Mouse (Mus musculus): ENCODE data around the gene Rtn4ip1. TPM values are rescaled to one million over a fixed set of nuclear protein-coding genes. Genes with fewer than 3 reads are reported as not detected.
"Not testable (repeated sequence)": the region's sequence is repeated elsewhere in the genome, so short reads cannot be mapped to it uniquely, and the experiment has no call there.

The Rtn4ip1 gene
- polyA plus RNA-seq, 1 experiment from 2014 or later, result 23.5 TPM

GRCm38 (mm10) chr10:43910032-43910872, 8.6 kb downstream of the Rtn4ip1 start:
- no peaks in the 10 kb centered on the region for H3K27me3 ChIP-seq (ENCODE audit: poor library complexity, severe bottlenecking)
- H3K27ac ChIP-seq, result no peak overlapping the region
- H3K4me1 ChIP-seq, result no peaks in the 10 kb centered on the region
- WGBS, result 94% methylated on average over 12 of the region's 12 CpGs
- H3K9me3 ChIP-seq, result no peaks in the 10 kb centered on the region
- H3K36me3 ChIP-seq (replicated peaks), result peaks cover 19% of the 10 kb centered on the region
- no peak for DNase-seq (ENCODE audit: extremely low spot score, low spot score)
- no peak overlapping the region for H3K4me3 ChIP-seq

DNA sequence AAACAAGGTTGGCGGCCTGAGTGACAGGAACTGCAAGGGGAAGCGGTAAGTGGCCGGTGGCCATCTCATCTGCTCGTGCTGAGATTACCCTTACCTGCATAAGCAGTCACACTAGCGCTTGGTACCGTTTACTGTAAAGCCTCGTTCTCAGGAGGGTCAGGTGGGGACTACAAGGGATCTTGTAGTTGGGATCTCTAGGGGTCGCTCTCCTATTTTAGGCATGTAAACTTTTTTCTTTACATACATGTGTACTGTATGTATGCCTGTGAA, 9.2 kb downstream of the Rtn4ip1 start:
- Histone ChIP-seq H3K36me3 (replicated peaks) (peaks cover 19% of the 10 kb centered on the region), H3K9me3 (no peaks in the 10 kb centered on the region), H3K4me3 (no peak overlapping the region), H3K4me1 (no peaks in the 10 kb centered on the region), H3K27ac (no peak overlapping the region), H3K27me3 (ENCODE audit: poor library complexity, severe bottlenecking) (no peaks in the 10 kb centered on the region)
- DNase-seq (ENCODE audit: extremely low spot score, low spot score), result no peak
- WGBS, result 93% methylated on average over 8 of the region's 8 CpGs

- 82% methylated on average over 3 of the region's 3 CpGs for WGBS
- H3K36me3 ChIP-seq (replicated peaks), result peaks cover 19% of the 10 kb centered on the region
- no peak for DNase-seq (ENCODE audit: extremely low spot score, low spot score)
Observed at GRCm38 (mm10) chr10:43912236-43912635, 10.6 kb downstream of the Rtn4ip1 start.

GRCm38 (mm10) chr10:43916181-43916580, 14.6 kb downstream of the Rtn4ip1 start:
- Histone ChIP-seq H3K4me1 (no peaks in the 10 kb centered on the region), H3K9me3 (no peaks in the 10 kb centered on the region), H3K27ac (no peak overlapping the region), H3K36me3 (replicated peaks) (peaks cover 13% of the 10 kb centered on the region), H3K27me3 (ENCODE audit: poor library complexity, severe bottlenecking) (no peaks in the 10 kb centered on the region), H3K4me3 (no peak overlapping the region)
- no peak for DNase-seq (ENCODE audit: extremely low spot score, low spot score)
- WGBS, result 84% methylated on average over 12 of the region's 12 CpGs

More at GRCm38 (mm10) chr10:43912236-43912635, 10.6 kb downstream of the Rtn4ip1 start:
- H3K9me3 ChIP-seq, result no peaks in the 10 kb centered on the region
- no peak overlapping the region for H3K4me3 ChIP-seq
- H3K27ac ChIP-seq, result no peak overlapping the region
- H3K4me1 ChIP-seq, result no peaks in the 10 kb centered on the region
- no peaks in the 10 kb centered on the region for H3K27me3 ChIP-seq (ENCODE audit: poor library complexity, severe bottlenecking)

GRCm38 (mm10) chr10:43916737-43917136, 15.1 kb downstream of the Rtn4ip1 start:
- DNase-seq (ENCODE audit: extremely low spot score, low spot score), result no peak
- Histone ChIP-seq H3K9me3 (no peaks in the 10 kb centered on the region), H3K27ac (no peak overlapping the region), H3K4me1 (no peaks in the 10 kb centered on the region), H3K36me3 (replicated peaks) (peaks cover 13% of the 10 kb centered on the region), H3K27me3 (ENCODE audit: poor library complexity, severe bottlenecking) (no peaks in the 10 kb centered on the region), H3K4me3 (no peak overlapping the region)
- WGBS, result 85% methylated on average over 2 of the region's 2 CpGs

- no peak overlapping the region for H3K4me3 ChIP-seq
- WGBS, result 42% methylated on average over 17 of the region's 17 CpGs
- DNase-seq (ENCODE audit: extremely low spot score, low spot score), result peak; percentile 75
- peaks cover 24% of the 10 kb centered on the region for H3K36me3 ChIP-seq (replicated peaks)
- H3K27me3 ChIP-seq (ENCODE audit: poor library complexity, severe bottlenecking), result no peaks in the 10 kb centered on the region
- H3K27ac ChIP-seq, result no peak overlapping the region
- H3K4me1 ChIP-seq, result no peaks in the 10 kb centered on the region
- no peaks in the 10 kb centered on the region for H3K9me3 ChIP-seq
Observed at GRCm38 (mm10) chr10:43918696-43919608, 17.3 kb downstream of the Rtn4ip1 start.

- DNase-seq (ENCODE audit: extremely low spot score, low spot score), result no peak
- WGBS, result 91% methylated on average over 3 of the region's 3 CpGs
- Histone ChIP-seq H3K4me3 (no peak overlapping the region), H3K4me1 (no peaks in the 10 kb centered on the region), H3K27ac (no peak overlapping the region), H3K9me3 (no peaks in the 10 kb centered on the region), H3K36me3 (replicated peaks) (peaks cover 31% of the 10 kb centered on the region), H3K27me3 (ENCODE audit: poor library complexity, severe bottlenecking) (no peaks in the 10 kb centered on the region)
Observed at GRCm38 (mm10) chr10:43923096-43923495, 21.5 kb downstream of the Rtn4ip1 start.

GRCm38 (mm10) chr10:43925776-43926175, 24.2 kb downstream of the Rtn4ip1 start:
- DNase-seq (ENCODE audit: extremely low spot score, low spot score); H3K27me3 ChIP-seq (ENCODE audit: poor library complexity, severe bottlenecking); H3K4me1 ChIP-seq; H3K27ac ChIP-seq; H3K4me3 ChIP-seq; H3K9me3 ChIP-seq: not testable (repeated sequence)
- WGBS, result 95% methylated on average over 9 of the region's 9 CpGs
- H3K36me3 ChIP-seq (replicated peaks), result peaks cover 55% of the 10 kb centered on the region

- Histone ChIP-seq H3K4me3 (no peak overlapping the region), H3K27ac (no peak overlapping the region)
Observed at GRCm38 (mm10) chr10:43927736-43928135, 26.1 kb downstream of the Rtn4ip1 start.

GRCm38 (mm10) chr10:43928596-43928995, 27.0 kb downstream of the Rtn4ip1 start:
- DNase-seq (ENCODE audit: extremely low spot score, low spot score), result no peak
- no peaks in the 10 kb centered on the region for H3K27me3 ChIP-seq (ENCODE audit: poor library complexity, severe bottlenecking)
- no peaks in the 10 kb centered on the region for H3K9me3 ChIP-seq
- no peak overlapping the region for H3K27ac ChIP-seq
- peaks cover 60% of the 10 kb centered on the region for H3K36me3 ChIP-seq (replicated peaks)
- 89% methylated on average over 5 of the region's 5 CpGs for WGBS
- no peak overlapping the region for H3K4me3 ChIP-seq
- no peaks in the 10 kb centered on the region for H3K4me1 ChIP-seq

More at GRCm38 (mm10) chr10:43927736-43928135, 26.1 kb downstream of the Rtn4ip1 start:
- Histone ChIP-seq H3K27me3 (ENCODE audit: poor library complexity, severe bottlenecking) (no peaks in the 10 kb centered on the region), H3K9me3 (no peaks in the 10 kb centered on the region), H3K36me3 (replicated peaks) (peaks cover 63% of the 10 kb centered on the region), H3K4me1 (no peaks in the 10 kb centered on the region)
- no peak for DNase-seq (ENCODE audit: extremely low spot score, low spot score)
- WGBS, result 91% methylated on average over 8 of the region's 8 CpGs

DNA sequence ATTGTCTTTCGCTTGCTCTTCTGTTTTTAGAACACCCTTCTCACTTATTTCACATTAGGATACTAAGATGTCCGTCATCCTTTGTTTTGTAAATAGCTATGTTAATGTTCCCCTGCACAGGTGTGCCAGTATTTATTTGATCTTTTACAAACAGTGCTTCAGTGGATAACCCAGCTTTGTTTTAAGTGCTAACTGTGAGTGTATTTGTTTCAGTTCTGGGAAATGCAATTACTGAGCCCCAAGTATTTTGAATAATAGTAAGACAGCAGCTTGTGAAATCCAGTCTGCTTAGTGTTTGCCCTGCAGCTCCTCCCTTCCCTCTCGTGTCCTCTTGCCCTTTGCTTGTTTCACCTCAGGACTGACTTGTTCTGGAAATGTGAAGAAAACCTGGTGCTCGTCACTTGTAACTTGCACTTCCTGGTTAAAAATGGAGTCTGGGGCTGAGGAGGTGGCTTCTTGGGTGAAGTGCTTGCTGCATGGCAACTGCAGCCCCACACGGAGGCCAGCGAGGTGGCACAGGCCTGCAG, 37.6 kb downstream of the Rtn4ip1 start:
- H3K27ac ChIP-seq, result no peak overlapping the region
- H3K27me3 ChIP-seq (ENCODE audit: poor library complexity, severe bottlenecking), result no peaks in the 10 kb centered on the region
- no peaks in the 10 kb centered on the region for H3K9me3 ChIP-seq
- no peak overlapping the region for H3K4me3 ChIP-seq
- peaks cover 27% of the 10 kb centered on the region for H3K36me3 ChIP-seq (replicated peaks)
- whole genome bisulfite sequencing, result 80% methylated on average over 6 of the region's 6 CpGs
- H3K4me1 ChIP-seq, result 0 out of 2 replicates have a peak, but pooled peaks cover 4% of the 10 kb centered on the region
- no peak for DNase-seq (ENCODE audit: extremely low spot score, low spot score)

GRCm38 (mm10) chr10:43943736-43944135, 42.1 kb downstream of the Rtn4ip1 start:
- H3K36me3 ChIP-seq (replicated peaks), result peaks cover 29% of the 10 kb centered on the region
- H3K9me3 ChIP-seq, result no peaks in the 10 kb centered on the region
- H3K27me3 ChIP-seq (ENCODE audit: poor library complexity, severe bottlenecking), result no peaks in the 10 kb centered on the region
- no peak overlapping the region for H3K27ac ChIP-seq
- DNase-seq (ENCODE audit: extremely low spot score, low spot score), result no peak
- H3K4me1 ChIP-seq, result 0 out of 2 replicates have a peak, but pooled peaks cover 4% of the 10 kb centered on the region
- 68% methylated on average over 4 of the region's 4 CpGs for WGBS
- H3K4me3 ChIP-seq, result no peak overlapping the region

Data from forebrain, embryonic 10.5 days (tissue).